Mouse (Mus musculus) MEL (cell line): ENCODE data around the gene Lig4. TPM values are rescaled to one million over a fixed set of nuclear protein-coding genes. Genes with fewer than 3 reads are reported as not detected.

Experiments
- DNase-seq: peaks from one replicate; pipeline ENCODE4 v3.0.0; 2011; ENCODE audit warnings: low read depth, low spot score
- H3K27ac ChIP-seq: 2 replicates; pipeline ENCODE4 v1.5.1; 2012; ENCODE audit warnings: low read depth, mild to moderate bottlenecking, control low read depth, low read length, moderate library complexity; ENCODE audit not compliant: control insufficient read depth
- H3K27me3 ChIP-seq, 2 experiments: fragments of 150-350 bp in 1 of 2; sonication (generic) in 1 of 2; 2 replicates each; pipeline ENCODE4 v1.6.1; 2012; ENCODE audit warnings: low read length in 2 of 2, mild to moderate bottlenecking in 2 of 2, improper control_type of control experiment in 1 of 2, moderate library complexity in 1 of 2; ENCODE audit not compliant: insufficient read depth in 2 of 2, control insufficient read depth in 1 of 2
- H3K36me3 ChIP-seq, 2 experiments: 2 replicates each; pipeline ENCODE4 v1.6.1; 2012 to 2014; ENCODE audit warnings: low read length in 2 of 2, improper control_type of control experiment in 1 of 2, inconsistent platforms in 1 of 2, mild to moderate bottlenecking in 1 of 2; ENCODE audit not compliant: insufficient read depth in 2 of 2, control insufficient read depth in 1 of 2
- H3K4me1 ChIP-seq, 2 experiments: fragments of 150-350 bp in 1 of 2; sonication (generic) in 1 of 2; 2 replicates each; pipeline ENCODE4 v1.6.1; 2012; ENCODE audit warnings: low read length in 2 of 2, improper control_type of control experiment in 1 of 2, mild to moderate bottlenecking in 1 of 2; ENCODE audit not compliant: insufficient read depth in 2 of 2, control insufficient read depth in 1 of 2
- H3K4me3 ChIP-seq, 2 experiments: fragments of 150-350 bp in 1 of 2; sonication (generic) in 1 of 2; 2 replicates each; pipeline ENCODE4 v1.5.1; 2012; ENCODE audit warnings: low read depth in 2 of 2, low read length in 2 of 2, mild to moderate bottlenecking in 2 of 2, moderate library complexity in 2 of 2, control low read depth in 1 of 2, improper control_type of control experiment in 1 of 2; ENCODE audit not compliant: control insufficient read depth in 1 of 2, insufficient read depth in 1 of 2
- H3K79me2 ChIP-seq: 2 replicates; pipeline ENCODE4 v1.6.1; 2012; ENCODE audit warnings: mild to moderate bottlenecking, low read length, moderate library complexity; ENCODE audit not compliant: control insufficient read depth, poor library complexity, insufficient read depth
- H3K9ac ChIP-seq: 2 replicates; pipeline ENCODE4 v1.6.1; 2012; ENCODE audit warnings: low read depth, mild to moderate bottlenecking, control low read depth, low read length, moderate library complexity; ENCODE audit not compliant: control insufficient read depth, poor library complexity, severe bottlenecking
- H3K9me3 ChIP-seq: fragments of 150-350 bp; sonication (generic); replicated peaks from 2 replicates; pipeline ENCODE4 v1.6.1; 2012; ENCODE audit warnings: mild to moderate bottlenecking, low read length, improper control_type of control experiment, moderate library complexity; ENCODE audit not compliant: insufficient read depth
- BHLHE40 ChIP-seq: IDR thresholded peaks from 2 replicates; pipeline ENCODE4 v1.6.1; 2012; ENCODE audit warnings: low read depth, mild to moderate bottlenecking, inconsistent platforms, low read length, improper control_type of control experiment, borderline replicate concordance
- CHD1 ChIP-seq: IDR thresholded peaks from 2 replicates; pipeline ENCODE4 v1.6.1; 2012; ENCODE audit warnings: low read depth, mild to moderate bottlenecking, inconsistent platforms, low read length, improper control_type of control experiment
- CHD2 ChIP-seq: IDR thresholded peaks from 2 replicates; pipeline ENCODE4 v1.6.1; 2011; ENCODE audit warnings: low read length, improper control_type of control experiment
- CTCF ChIP-seq, 3 experiments: IDR thresholded peaks in 2 of 3; conservative IDR thresholded peaks in 1 of 3; 2 replicates each; pipeline ENCODE4 v1.5.1; 2011 to 2012; ENCODE audit warnings: low read length in 3 of 3, low read depth in 2 of 3, mild to moderate bottlenecking in 2 of 3, improper control_type of control experiment in 1 of 3, inconsistent platforms in 1 of 3, mixed read lengths in 1 of 3, moderate library complexity in 1 of 3; ENCODE audit not compliant: control insufficient read depth in 1 of 3, insufficient read depth in 1 of 3, poor library complexity in 1 of 3, severe bottlenecking in 1 of 3
- E2F4 ChIP-seq: IDR thresholded peaks from 2 replicates; pipeline ENCODE4 v1.6.1; 2011; ENCODE audit warnings: low read depth, low read length, improper control_type of control experiment, borderline replicate concordance
- ELF1 ChIP-seq: IDR thresholded peaks from 2 replicates; pipeline ENCODE4 v1.6.1; 2014; ENCODE audit warnings: low read depth, mild to moderate bottlenecking, inconsistent platforms, low read length, improper control_type of control experiment, moderate library complexity
- EP300 ChIP-seq, 2 experiments: IDR thresholded peaks; 2 replicates each; pipeline ENCODE4 v1.6.1; 2011; ENCODE audit warnings: improper control_type of control experiment in 2 of 2, low read length in 2 of 2, low read depth in 1 of 2, mild to moderate bottlenecking in 1 of 2
- GATA1 ChIP-seq: IDR thresholded peaks from 2 replicates; pipeline ENCODE4 v1.6.1; 2011; ENCODE audit warnings: low read depth, low read length, improper control_type of control experiment
- HCFC1 ChIP-seq: IDR thresholded peaks from 2 replicates; pipeline ENCODE4 v1.6.1; 2012; ENCODE audit warnings: low read depth, mild to moderate bottlenecking, inconsistent platforms, low read length, improper control_type of control experiment, moderate library complexity
- KAT2A ChIP-seq: conservative IDR thresholded peaks from 2 replicates; pipeline ENCODE4 v1.6.1; 2012; ENCODE audit warnings: low read depth, low read length, improper control_type of control experiment, inconsistent platforms
- MAFK ChIP-seq: IDR thresholded peaks from 2 replicates; pipeline ENCODE4 v1.6.1; 2011; ENCODE audit warnings: low read depth, mild to moderate bottlenecking, low read length, improper control_type of control experiment, borderline replicate concordance
- MAX ChIP-seq: IDR thresholded peaks from 2 replicates; pipeline ENCODE4 v1.6.1; 2011; ENCODE audit warnings: low read length, improper control_type of control experiment
- MXI1 ChIP-seq: IDR thresholded peaks from 2 replicates; pipeline ENCODE4 v1.6.1; 2011; ENCODE audit warnings: mild to moderate bottlenecking, low read depth, low read length, improper control_type of control experiment
- NRF1 ChIP-seq: IDR thresholded peaks from 2 replicates; pipeline ENCODE4 v1.6.1; 2014; ENCODE audit warnings: low read depth, mild to moderate bottlenecking, inconsistent platforms, low read length, improper control_type of control experiment, moderate library complexity; ENCODE audit not compliant: poor library complexity, insufficient read depth, severe bottlenecking
- POLR2A ChIP-seq, 2 experiments: IDR thresholded peaks; 2 replicates each; pipeline ENCODE4 v1.6.1; 2011 to 2012; ENCODE audit warnings: low read length in 2 of 2, mild to moderate bottlenecking in 2 of 2, control low read depth in 1 of 2, improper control_type of control experiment in 1 of 2, low read depth in 1 of 2, moderate library complexity in 1 of 2; ENCODE audit not compliant: control insufficient read depth in 1 of 2, insufficient read depth in 1 of 2, poor library complexity in 1 of 2
- POLR2AphosphoS2 ChIP-seq: IDR thresholded peaks from 2 replicates; pipeline ENCODE4 v1.6.1; 2011; ENCODE audit warnings: low read length, improper control_type of control experiment
- POLR2AphosphoS5 ChIP-seq: IDR thresholded peaks from 2 replicates; pipeline ENCODE4 v1.6.1; 2012; ENCODE audit warnings: low read depth, borderline replicate concordance, mild to moderate bottlenecking, inconsistent platforms, low read length, moderate library complexity, mixed read lengths
- RAD21 ChIP-seq: IDR thresholded peaks from 2 replicates; pipeline ENCODE4 v1.6.1; 2011; ENCODE audit warnings: mild to moderate bottlenecking, low read depth, low read length, improper control_type of control experiment
- RCOR1 ChIP-seq: IDR thresholded peaks from 2 replicates; pipeline ENCODE4 v1.6.1; 2012; ENCODE audit warnings: low read depth, mild to moderate bottlenecking, inconsistent platforms, low read length, improper control_type of control experiment
- SIN3A ChIP-seq: IDR thresholded peaks from 2 replicates; pipeline ENCODE4 v1.6.1; 2012; ENCODE audit warnings: low read length, improper control_type of control experiment, inconsistent platforms
- SMC3 ChIP-seq: IDR thresholded peaks from 2 replicates; pipeline ENCODE4 v1.6.1; 2011; ENCODE audit warnings: low read depth, low read length, improper control_type of control experiment
- TAL1 ChIP-seq: IDR thresholded peaks from 2 replicates; pipeline ENCODE4 v1.6.1; 2012; ENCODE audit warnings: mild to moderate bottlenecking, inconsistent platforms, low read length, moderate library complexity, mixed read lengths
- TBP ChIP-seq: IDR thresholded peaks from 2 replicates; pipeline ENCODE4 v1.8.0; 2011; ENCODE audit warnings: low read depth, low read length, improper control_type of control experiment
- UBTF ChIP-seq: IDR thresholded peaks from 2 replicates; pipeline ENCODE4 v1.6.1; 2012; ENCODE audit warnings: low read depth, mild to moderate bottlenecking, inconsistent platforms, low read length, improper control_type of control experiment, moderate library complexity, borderline replicate concordance; ENCODE audit not compliant: insufficient read depth
- USF1 ChIP-seq: IDR thresholded peaks from 2 replicates; pipeline ENCODE4 v1.6.1; 2014; ENCODE audit warnings: low read depth, mild to moderate bottlenecking, inconsistent platforms, low read length, improper control_type of control experiment, moderate library complexity
- USF2 ChIP-seq, 2 experiments: IDR thresholded peaks; 2 replicates each; pipeline ENCODE4 v1.6.1; 2011 to 2012; ENCODE audit warnings: improper control_type of control experiment in 2 of 2, low read length in 2 of 2, borderline replicate concordance in 1 of 2, inconsistent platforms in 1 of 2, low read depth in 1 of 2, mild to moderate bottlenecking in 1 of 2; ENCODE audit not compliant: insufficient read depth in 1 of 2
- ZC3H11A ChIP-seq: IDR thresholded peaks from 2 replicates; pipeline ENCODE4 v1.6.1; 2012; ENCODE audit warnings: low read depth, mild to moderate bottlenecking, inconsistent platforms, low read length, improper control_type of control experiment
- ZNF384 ChIP-seq: IDR thresholded peaks from 2 replicates; pipeline ENCODE4 v1.6.1; 2012; ENCODE audit warnings: low read depth, mild to moderate bottlenecking, inconsistent platforms, low read length, improper control_type of control experiment
- polyA plus RNA-seq, 2 experiments: library from polyadenylated mRNA; stranded (reverse) in 1 of 2; unstranded in 1 of 2; fragments of >175 nt in 1 of 2; fragments of >200 nt in 1 of 2; gene quantifications; 2 replicates each; pipeline versions ENCODE4 v1.2.1 to v1.2.4; 2012; ENCODE audit warnings: low replicate concordance in 2 of 2, low read depth in 1 of 2; ENCODE audit not compliant: insufficient read length in 2 of 2, insufficient read depth in 1 of 2, missing spikeins in 1 of 2
- total RNA-seq: library from RNA; depleted of rRNA; stranded (reverse); fragments of 300-350 nt; gene quantifications from 2 replicates; pipeline ENCODE4 v1.2.3, GENCODE M21; 2012

Lig4 gene
- total and polyA plus RNA-seq, 3 experiments = 1.7 to 3.6 TPM; not detected in 1

DNA sequence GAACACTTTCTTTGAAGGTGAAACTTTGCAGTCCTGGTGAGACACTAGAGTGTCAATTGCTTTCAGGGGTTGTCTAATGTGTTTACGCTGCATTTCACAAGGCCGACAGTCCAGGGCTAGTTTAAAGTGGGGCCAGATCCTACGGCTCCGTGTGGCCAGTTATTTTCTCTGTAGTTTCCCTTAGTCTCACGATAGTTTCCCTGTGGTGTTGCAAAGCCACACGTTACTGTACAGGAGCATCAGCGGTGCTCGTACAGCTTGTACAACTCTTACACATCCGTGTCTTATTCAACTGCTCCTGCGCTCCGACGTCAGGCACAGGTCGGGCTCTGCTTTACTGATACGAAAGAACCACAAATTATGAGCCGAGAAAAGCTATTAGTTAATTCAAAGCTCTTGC lies 470 bp downstream of the Lig4 start:
- Histone ChIP-seq H3K9me3 (no peaks in the 10 kb centered on the region), H3K27ac (peak overlapping the region; percentile 91), H3K4me3 (peak overlapping the region; percentile 76 to 84), H3K27me3 (no peaks in the 10 kb centered on the region), H3K79me2 (peaks cover 44% of the 10 kb centered on the region), H3K9ac (peak overlapping the region; percentile 93), H3K4me1 (peaks cover 0 to 21% of the 10 kb centered on the region in 2 experiments; a peak in 3 of 4 replicates)
- peak; percentile 81 for DNase-seq
- no peak for TF ChIP-seq ELF1
- TF ChIP-seq CHD2 = 0 out of 2 replicates have a peak, but pooled peaks have one; percentile 9
- no peak for TF ChIP-seq RAD21
- TF ChIP-seq SIN3A = no peak
- TF ChIP-seq EP300 (IDR thresholded peaks at IDR 0.05; ENCODE audit: low read depth in 1 of 2, low read length in 2 of 2) = no peak
- TF ChIP-seq ZC3H11A = no peak
- TF ChIP-seq BHLHE40 = no peak
- no peak for TF ChIP-seq KAT2A
- 0 out of 2 replicates have a peak, but pooled peaks have one; percentile 27 for TF ChIP-seq MAX
- TF ChIP-seq POLR2A (IDR thresholded peaks at IDR 0.05; ENCODE audit: control insufficient read depth in 1 of 2, insufficient read depth in 1 of 2, low read depth in 1 of 2, low read length in 2 of 2, poor library complexity in 1 of 2) = peak; percentile 28 to 62; a peak in 2 of 4 replicates
- no peak for TF ChIP-seq POLR2AphosphoS2
- TF ChIP-seq RCOR1 = no peak
- TF ChIP-seq E2F4 = no peak
- TF ChIP-seq TBP = peak; percentile 59; the same call in 1 of the 2 replicates
- no peak for TF ChIP-seq HCFC1
- no peak for TF ChIP-seq CTCF (IDR thresholded peaks at IDR 0.05 in 2 of 3, conservative IDR thresholded peaks at IDR 0.05 in 1 of 3; ENCODE audit: control insufficient read depth in 1 of 3, insufficient read depth in 1 of 3, low read depth in 2 of 3, low read length in 3 of 3, poor library complexity in 1 of 3, severe bottlenecking in 1 of 3)
- no peak for TF ChIP-seq UBTF
- no peak for TF ChIP-seq MXI1
- no peak for TF ChIP-seq SMC3
- no peak for TF ChIP-seq POLR2AphosphoS5
- TF ChIP-seq, all 39 proteins: peak for 4
- peaks cover 0 to 35% of the 10 kb centered on the region in 2 experiments; a peak in 2 of 4 replicates for H3K36me3 ChIP-seq

GRCm38 (mm10) chr8:9975898-9976611 lies 1.4 kb downstream of the Lig4 start:
- H3K9ac ChIP-seq = peak overlapping the region; percentile 93
- no peaks in the 10 kb centered on the region for H3K9me3 ChIP-seq
- H3K4me3 ChIP-seq = peak overlapping the region; percentile 84 to 86
- H3K79me2 ChIP-seq = peaks cover 34% of the 10 kb centered on the region
- peaks cover 0 to 21% of the 10 kb centered on the region in 2 experiments; a peak in 3 of 4 replicates for H3K4me1 ChIP-seq
- DNase-seq = peak; percentile 97
- H3K36me3 ChIP-seq = peaks cover 0 to 31% of the 10 kb centered on the region in 2 experiments; a peak in 2 of 4 replicates
- H3K27ac ChIP-seq = no peak overlapping the region
- H3K27me3 ChIP-seq = no peaks in the 10 kb centered on the region
- no peak for TF ChIP-seq USF1
- TF ChIP-seq TBP = peak; percentile 33; the same call in 1 of the 2 replicates
- TF ChIP-seq SIN3A = peak; percentile 97
- no peak for TF ChIP-seq E2F4
- TF ChIP-seq ZC3H11A = peak; percentile 57
- TF ChIP-seq CHD1 = no peak
- TF ChIP-seq MAFK = no peak
- TF ChIP-seq GATA1 = no peak
- no peak for TF ChIP-seq ZNF384
- no peak for TF ChIP-seq POLR2AphosphoS5
- TF ChIP-seq MAX = peak; percentile 65
- TF ChIP-seq NRF1 = peak; percentile 100; the same call in 1 of the 2 replicates
- no peak for TF ChIP-seq TAL1
- no peak for TF ChIP-seq USF2 (IDR thresholded peaks at IDR 0.05; ENCODE audit: borderline replicate concordance in 1 of 2, insufficient read depth in 1 of 2, low read depth in 1 of 2, low read length in 2 of 2)
- peak; percentile 82 for TF ChIP-seq RAD21
- TF ChIP-seq ELF1 = peak; percentile 88
- peak in 2 of 3 experiments; percentile 79 to 81; a peak in 5 of 6 replicates for TF ChIP-seq CTCF (IDR thresholded peaks at IDR 0.05 in 2 of 3, conservative IDR thresholded peaks at IDR 0.05 in 1 of 3; ENCODE audit: control insufficient read depth in 1 of 3, insufficient read depth in 1 of 3, low read depth in 2 of 3, low read length in 3 of 3, poor library complexity in 1 of 3, severe bottlenecking in 1 of 3)
- no peak for TF ChIP-seq CHD2
